Mouse (Mus musculus) cerebellum, postnatal 36 days (tissue): ENCODE measurements at regions not wholly inside any gene's neighbourhood (a gene's known extent, or its start where the extent isn't known, plus 50 kb on each side); places are given as distances from the start of the nearest gene placed in this dataset.

Experiments used
- DNase-seq, 2 experiments: peaks; one replicate each; pipeline ENCODE4 v3.0.0; 2021 to 2022; ENCODE audit warnings: mixed read lengths in 2 of 2

- DNase-seq: no peak
Observed at GRCm38 (mm10) chr16:50095858-50096551, 295.7 kb downstream of the Cd47 start.

DNA sequence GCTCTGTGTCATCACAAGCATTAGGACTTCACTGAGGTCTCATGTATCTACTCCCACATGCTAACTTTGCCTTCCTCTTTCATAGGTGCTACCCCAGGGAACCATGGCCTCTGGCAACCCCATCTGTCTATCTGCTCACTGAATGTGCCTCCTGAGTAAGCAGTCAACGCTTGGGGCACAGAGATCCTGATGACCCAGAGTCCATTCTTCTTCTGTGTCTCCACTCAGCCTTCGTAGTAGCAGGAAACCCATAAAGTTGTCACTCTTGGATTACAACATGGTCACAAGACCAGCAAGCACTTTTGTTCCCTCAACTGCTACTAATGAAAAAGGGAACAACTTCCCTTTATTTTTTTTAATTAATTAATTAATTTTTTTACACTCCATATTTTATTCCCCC, 296.2 kb downstream of the Cd47 start:
- no peak for DNase-seq

DNA sequence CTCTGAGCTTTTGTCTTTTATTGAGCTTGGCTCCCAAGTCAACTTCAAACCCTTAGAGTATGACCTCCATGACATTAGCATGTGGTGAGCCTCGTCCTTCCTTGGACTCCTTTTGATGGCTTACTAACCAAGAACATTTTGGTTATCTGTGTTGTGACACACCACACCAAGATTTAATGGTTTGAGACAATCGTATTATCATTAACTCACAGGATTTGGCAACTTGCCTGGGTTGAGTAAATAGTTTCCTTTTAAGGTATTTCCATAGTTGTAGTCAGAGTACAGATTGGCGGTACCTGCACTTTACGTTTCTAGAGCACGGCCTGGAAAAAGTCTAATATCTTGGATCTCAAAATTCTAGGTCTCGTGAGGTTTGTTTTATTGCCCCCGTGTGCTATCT, 303.0 kb downstream of the Cd47 start:
- DNase-seq: no peak

DNA sequence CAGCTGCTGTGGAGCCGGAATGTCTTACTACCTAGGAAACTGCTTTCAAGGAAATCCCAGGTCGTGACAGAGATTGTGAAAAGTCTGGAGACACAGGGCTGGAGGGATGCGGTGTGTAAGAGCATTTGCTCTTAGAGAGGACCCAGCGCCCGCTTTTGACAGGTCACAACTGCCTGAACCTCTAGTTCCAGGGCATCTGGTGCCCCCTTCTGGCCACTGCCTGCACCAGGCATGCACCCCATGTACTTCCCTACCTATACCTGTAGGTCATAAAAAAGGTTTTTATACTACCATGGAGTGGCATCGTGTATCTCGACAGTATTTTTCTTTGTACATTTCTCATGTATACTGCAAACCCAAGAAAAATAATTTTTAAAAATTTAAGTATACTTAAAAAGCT, 314.0 kb downstream of the Bbx start:
- peak in 1 of 2 experiments; percentile 8 for DNase-seq

GRCm38 (mm10) chr16:50122460-50122859, 309.7 kb downstream of the Bbx start:
- no peak for DNase-seq

- DNase-seq: no peak
Observed at GRCm38 (mm10) chr16:50124646-50125045, 307.5 kb downstream of the Bbx start.

GRCm38 (mm10) chr16:50125564-50125963, 306.6 kb downstream of the Bbx start:
- no peak for DNase-seq

- no peak for DNase-seq
Observed at GRCm38 (mm10) chr16:50131406-50131805, 300.8 kb downstream of the Bbx start.
